Mouse (Mus musculus) lung, adult 2 months (tissue): ENCODE measurements at regions not wholly inside any gene's neighbourhood (a gene's known extent, or its start where the extent isn't known, plus 50 kb on each side); places are given as distances from the start of the nearest gene placed in this dataset.

Source experiments
- CTCF ChIP-seq: fragments of 200-500 bp; IDR thresholded peaks from 2 replicates; pipeline ENCODE4 v1.5.1; 2011; ENCODE audit warnings: mild to moderate bottlenecking, low read length, control low read depth; ENCODE audit not compliant: insufficient read depth
- POLR2A ChIP-seq: fragments of 200-500 bp; IDR thresholded peaks from 2 replicates; pipeline ENCODE4 v1.6.1; 2011; ENCODE audit warnings: low read depth, mild to moderate bottlenecking, control low read depth, low read length, borderline replicate concordance; ENCODE audit errors: extremely low read depth

DNA sequence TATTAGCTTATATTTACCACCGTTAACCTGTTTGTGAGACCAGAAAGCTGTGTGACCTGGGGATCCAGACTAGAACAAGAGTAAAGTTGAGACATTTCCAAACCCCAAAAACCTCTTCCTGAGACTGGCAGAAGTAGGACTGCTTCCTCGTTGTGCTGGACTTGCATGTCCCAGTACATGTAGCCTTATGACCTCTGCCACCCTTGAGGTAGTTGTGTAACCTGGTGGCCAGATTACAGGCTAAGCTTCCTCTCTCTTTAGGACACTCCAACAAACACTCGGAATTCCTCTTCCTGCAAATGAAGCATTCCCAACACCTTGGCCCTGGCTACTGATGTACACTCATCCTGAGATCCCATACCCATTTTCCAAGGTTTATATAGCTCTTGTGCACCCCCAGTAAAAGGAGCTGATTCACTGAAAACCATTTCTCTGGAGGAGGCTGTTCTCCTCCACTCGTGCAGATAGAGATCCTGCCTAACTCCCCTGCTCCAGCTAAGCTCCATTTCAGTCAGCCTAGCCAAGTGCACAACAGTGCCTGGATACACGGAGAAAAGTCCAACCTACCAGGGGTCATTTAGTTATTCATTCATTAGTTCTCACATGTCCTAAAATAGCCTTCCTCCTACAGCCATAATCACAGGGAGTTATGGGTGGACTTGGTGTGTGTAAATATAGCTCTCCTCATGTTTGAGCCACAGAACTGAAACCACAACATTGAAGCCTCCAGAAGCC, 289.4 kb downstream of the Pmp22 start:
- TF ChIP-seq CTCF, result no peak
- TF ChIP-seq POLR2A, result no peak
